ENCODE assay signal across 10 mouse cellular contexts in the genomic region with DNA sequence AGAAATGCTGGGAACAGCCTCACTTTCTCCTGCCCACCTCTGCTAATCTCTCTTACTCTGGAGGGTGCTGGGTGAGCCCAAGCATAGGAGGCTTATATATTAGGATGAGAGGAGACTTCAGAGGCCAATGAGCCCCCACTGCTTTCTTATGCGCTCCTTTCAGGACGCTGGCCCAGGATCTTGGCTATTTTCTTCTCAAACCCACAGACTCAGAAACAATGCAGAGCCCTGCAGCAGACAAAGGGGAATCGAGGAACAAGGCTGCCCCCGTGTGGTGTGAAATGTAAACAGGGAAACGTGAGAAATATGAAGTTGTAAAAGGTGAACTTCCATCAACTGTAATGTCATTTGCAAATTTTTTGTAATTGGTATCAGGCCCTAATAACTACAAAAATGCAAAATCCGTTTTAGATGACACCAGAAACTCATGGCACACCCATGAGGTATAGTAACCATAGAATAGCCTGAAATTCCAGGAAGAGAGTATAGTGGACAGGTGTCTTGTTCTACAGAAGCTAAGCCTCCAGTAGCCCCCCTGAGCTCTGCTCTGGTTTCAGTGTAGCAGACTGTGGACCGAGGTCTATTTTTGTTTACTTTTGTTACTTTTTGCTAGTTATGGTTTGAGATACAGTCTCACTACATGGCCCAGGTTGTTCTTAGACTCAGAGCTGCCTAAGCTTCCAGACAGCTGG. TPM values are rescaled to one million over a fixed set of nuclear protein-coding genes. Genes with fewer than 3 reads are reported as not detected.
A peak's percentile ranks its signal among the peaks of the same experiment; 100 is the strongest.
DNase-seq lines count a peak whose midpoint lies in the region; ATAC-seq and TF ChIP-seq lines count a peak whose summit lies in the region.
"Had no signal": no experiment of that assay in that cellular context is flagged by ENCODE, and none has a peak within 500 bp of the region (broad histone marks: within the 10 kb centered on the region; RNA-seq: fewer than 3 reads in every experiment).

No protein-coding gene starts in this region.

- peak; percentile 47; the same call in 1 of the 2 replicates for TF ChIP-seq CTCF in liver, adult 2 months (IDR thresholded peaks at IDR 0.05; ENCODE audit: low read depth, low read length)
- peak; percentile 77 for TF ChIP-seq CTCF in kidney, postnatal 0 days (IDR thresholded peaks at IDR 0.05; ENCODE audit: low read depth)
- TF ChIP-seq CTCF in liver, postnatal 0 days (IDR thresholded peaks at IDR 0.05; ENCODE audit: low read depth): peak; percentile 57

- no peak overlapping the region for H3K27ac ChIP-seq in liver, adult 2 months (replicated peaks; ENCODE audit: insufficient read depth, low read depth, low read length)
- no peak overlapping the region for H3K27ac ChIP-seq in liver, embryonic 11.5 days (ENCODE audit: low read depth, low read length)
- H3K27ac ChIP-seq in kidney, postnatal 0 days: no peak overlapping the region
- H3K27ac ChIP-seq in liver, postnatal 0 days (ENCODE audit: low read depth): no peak overlapping the region
- H3K27ac ChIP-seq: embryonic facial prominence, embryonic 12.5 days; lung, embryonic 15.5 days had no signal

- no peak for TF ChIP-seq POLR2A in liver, adult 2 months (IDR thresholded peaks at IDR 0.05; ENCODE audit: extremely low read depth, insufficient read depth, low read length)

- no peak for ATAC-seq in liver, embryonic 11.5 days (replicated peaks; ENCODE audit: low FRiP score)
- no peak for ATAC-seq in kidney, postnatal 0 days (replicated peaks; ENCODE audit: low FRiP score, low read depth)
- no peak for ATAC-seq in liver, postnatal 0 days

- H3K27me3 ChIP-seq in liver, adult 2 months (ENCODE audit: control insufficient read depth, insufficient read depth, low read length): no peaks in the 10 kb centered on the region; the same call in 1 of the 2 replicates
- no peaks in the 10 kb centered on the region for H3K27me3 ChIP-seq in liver, embryonic 11.5 days (replicated peaks; ENCODE audit: control insufficient read depth, insufficient read depth, low read length)
- no peaks in the 10 kb centered on the region for H3K27me3 ChIP-seq in kidney, postnatal 0 days (ENCODE audit: insufficient read depth, low read length)
- H3K27me3 ChIP-seq in liver, postnatal 0 days (ENCODE audit: insufficient read depth, low read length): no peaks in the 10 kb centered on the region
- H3K27me3 ChIP-seq: embryonic facial prominence, embryonic 12.5 days; lung, embryonic 15.5 days had no signal

- no peak overlapping the region for H3K9ac ChIP-seq in liver, adult 2 months (ENCODE audit: low read depth, low read length)
- no peak overlapping the region for H3K9ac ChIP-seq in liver, embryonic 11.5 days (ENCODE audit: low read depth, low read length)
- no peak overlapping the region for H3K9ac ChIP-seq in kidney, postnatal 0 days (ENCODE audit: low read depth, low read length)
- no peak overlapping the region for H3K9ac ChIP-seq in liver, postnatal 0 days (replicated peaks)
- H3K9ac ChIP-seq: embryonic facial prominence, embryonic 12.5 days; lung, embryonic 15.5 days had no signal

- peak; percentile 16 for DNase-seq in liver, adult 2 months (ENCODE audit: extremely low read depth, low read depth, low spot score)
- DNase-seq in liver, embryonic 11.5 days (ENCODE audit: low spot score): no peak
- peak; percentile 62 for DNase-seq in adrenal gland, postnatal 10 days
- peak; percentile 31 for DNase-seq in embryo, embryonic 9.5 days (ENCODE audit: extremely low spot score)
- peak; percentile 67 for DNase-seq in kidney, postnatal 0 days (ENCODE audit: low spot score)
- peak; percentile 23 for DNase-seq in liver, postnatal 0 days
- DNase-seq in right cerebral cortex, adult 2 months (ENCODE audit: low spot score in 2 of 2): peak; percentile 74 to 76
- no peak for DNase-seq in spleen, postnatal 36 days (ENCODE audit: low spot score in 2 of 2)

- no peak for TF ChIP-seq EP300 in liver, postnatal 0 days (IDR thresholded peaks at IDR 0.05; ENCODE audit: low read depth)

- no peaks in the 10 kb centered on the region for H3K9me3 ChIP-seq in liver, embryonic 11.5 days (ENCODE audit: control insufficient read depth, low read length)
- H3K9me3 ChIP-seq in kidney, postnatal 0 days (replicated peaks; ENCODE audit: low read length): no peaks in the 10 kb centered on the region
- H3K9me3 ChIP-seq in liver, postnatal 0 days (ENCODE audit: low read length): no peaks in the 10 kb centered on the region
- H3K9me3 ChIP-seq: embryonic facial prominence, embryonic 12.5 days; lung, embryonic 15.5 days had no signal

- WGBS in liver, adult 2 months: 13% methylated on average over 7 of the region's 7 CpGs
- WGBS in liver, embryonic 11.5 days: 13% methylated on average over 7 of the region's 7 CpGs
- 8% methylated on average over 7 of the region's 7 CpGs for WGBS in kidney, postnatal 0 days
- WGBS in liver, postnatal 0 days (ENCODE audit: insufficient replicate concordance): 10% methylated on average over 7 of the region's 7 CpGs

- no peak overlapping the region for H3K4me3 ChIP-seq in liver, adult 2 months (ENCODE audit: insufficient read depth, low read depth, low read length)
- no peak overlapping the region for H3K4me3 ChIP-seq in liver, embryonic 11.5 days (ENCODE audit: low read depth, low read length)
- H3K4me3 ChIP-seq in kidney, postnatal 0 days (replicated peaks; ENCODE audit: low read depth, low read length): no peak overlapping the region
- H3K4me3 ChIP-seq in liver, postnatal 0 days (ENCODE audit: low read depth, low read length): no peak overlapping the region
- H3K4me3 ChIP-seq: embryonic facial prominence, embryonic 12.5 days; lung, embryonic 15.5 days had no signal

- H3K4me2 ChIP-seq in liver, embryonic 11.5 days: no peak overlapping the region
- no peak overlapping the region for H3K4me2 ChIP-seq in kidney, postnatal 0 days (ENCODE audit: low read length)
- no peak overlapping the region for H3K4me2 ChIP-seq in liver, postnatal 0 days (ENCODE audit: low read depth, low read length)
- H3K4me2 ChIP-seq: embryonic facial prominence, embryonic 12.5 days; lung, embryonic 15.5 days had no signal

- no peaks in the 10 kb centered on the region for H3K4me1 ChIP-seq in liver, adult 2 months (ENCODE audit: control insufficient read depth, insufficient read depth, low read length)
- H3K4me1 ChIP-seq in liver, embryonic 11.5 days (replicated peaks; ENCODE audit: control insufficient read depth, insufficient read depth, low read length): no peaks in the 10 kb centered on the region
- no peaks in the 10 kb centered on the region for H3K4me1 ChIP-seq in kidney, postnatal 0 days (replicated peaks; ENCODE audit: insufficient read depth, low read length)
- H3K4me1 ChIP-seq in liver, postnatal 0 days (ENCODE audit: insufficient read depth): no peaks in the 10 kb centered on the region
- H3K4me1 ChIP-seq: embryonic facial prominence, embryonic 12.5 days had no signal

- no peaks in the 10 kb centered on the region for H3K79me2 ChIP-seq in liver, adult 2 months (ENCODE audit: control insufficient read depth, insufficient read depth, low read length)

- H3K36me3 ChIP-seq in liver, adult 2 months (ENCODE audit: control insufficient read depth, insufficient read depth, low read length): no peaks in the 10 kb centered on the region
- no peaks in the 10 kb centered on the region for H3K36me3 ChIP-seq in liver, embryonic 11.5 days (ENCODE audit: control insufficient read depth, insufficient read depth, low read length)
- H3K36me3 ChIP-seq in kidney, postnatal 0 days (ENCODE audit: insufficient read depth, low read length): no peaks in the 10 kb centered on the region
- H3K36me3 ChIP-seq in liver, postnatal 0 days (replicated peaks; ENCODE audit: insufficient read depth, low read length): no peaks in the 10 kb centered on the region
- H3K36me3 ChIP-seq: embryonic facial prominence, embryonic 12.5 days; lung, embryonic 15.5 days had no signal

RNA-seq across cellular contexts. Expression of gene Tcf21, which starts 43.8 kb away (rescaled TPM):
- total RNA-seq in liver, adult 2 months (2014; rRNA removed): 2.7 and 4.7 TPM in 2 replicates
- 11.6 and 13.6 TPM in 2 replicates for polyA plus RNA-seq in liver, adult 2 months (2012; rRNA removed)
- polyA plus RNA-seq in liver, embryonic 11.5 days (2014; fragmentation: Nextera tagmentation; extraction: Ambion mirVana): 21.9 and 25.1 TPM in 2 replicates
- total RNA-seq in adrenal gland, postnatal 10 days (2021): 10 to 100 TPM; 16.5 to 17.0 TPM
- 413 and 438 TPM in 2 replicates for polyA plus RNA-seq in kidney, postnatal 0 days (2015; fragmentation: Nextera tagmentation; extraction: Ambion mirVana)
- 12.9 and 13.9 TPM in 2 replicates for polyA plus RNA-seq in liver, postnatal 0 days (2015; fragmentation: Nextera tagmentation; extraction: Ambion mirVana)

RNA-seq across cellular contexts. Expression of gene Tbpl1, which starts 44.4 kb away (rescaled TPM):
- total RNA-seq in liver, adult 2 months (2014; rRNA removed): 7.8 and 8.3 TPM in 2 replicates
- 6.0 and 7.9 TPM in 2 replicates for polyA plus RNA-seq in liver, adult 2 months (2012; rRNA removed)
- 54.0 and 61.9 TPM in 2 replicates for polyA plus RNA-seq in liver, embryonic 11.5 days (2014; fragmentation: Nextera tagmentation; extraction: Ambion mirVana)
- 10 to 100 TPM; 30.1 to 33.5 TPM for total RNA-seq in adrenal gland, postnatal 10 days (2021)
- polyA plus RNA-seq in kidney, postnatal 0 days (2015; fragmentation: Nextera tagmentation; extraction: Ambion mirVana): 58.3 and 62.8 TPM in 2 replicates
- 17.4 and 19.4 TPM in 2 replicates for polyA plus RNA-seq in liver, postnatal 0 days (2015; fragmentation: Nextera tagmentation; extraction: Ambion mirVana)

Comparison
In these comparisons a context has a peak if more than half of its experiments do, and no peak if none do; other contexts are left out.
1. DNase-seq: peak in liver, adult 2 months (single experiment), adrenal gland, postnatal 10 days (single experiment), embryo, embryonic 9.5 days (single experiment), kidney, postnatal 0 days (single experiment), liver, postnatal 0 days (single experiment) and right cerebral cortex, adult 2 months (2 of 2); none in liver, embryonic 11.5 days (single experiment) and spleen, postnatal 36 days (0 of 2).
2. RNA of gene Tcf21, which starts 43.8 kb away (polyA plus RNA-seq): 413 to 438 TPM in kidney, postnatal 0 days; 21.9 to 25.1 TPM in liver, embryonic 11.5 days, 12.9 to 13.9 TPM in liver, postnatal 0 days and 11.6 to 13.6 TPM in liver, adult 2 months; every median in the first group is over 10 times any median in the second.
3. Peak in every context shown above with its lines, with median percentiles within 50 percentile points of each other: CTCF ChIP-seq.